Mouse (Mus musculus) urinary bladder, postnatal 36 days (tissue): Measurements from ENCODE around the gene Rpn1.
A peak's percentile ranks its signal among the peaks of the same experiment; 100 is the strongest.
"Not testable (repeated sequence)": the region's sequence is repeated elsewhere in the genome, so short reads cannot be mapped to it uniquely, and the experiment has no call there.

Source experiments
- DNase-seq, 2 experiments: peaks; one replicate each; pipeline ENCODE4 v3.0.0; 2022; ENCODE audit warnings: low spot score in 2 of 2, mixed read lengths in 1 of 2

Gene Rpn1

DNA sequence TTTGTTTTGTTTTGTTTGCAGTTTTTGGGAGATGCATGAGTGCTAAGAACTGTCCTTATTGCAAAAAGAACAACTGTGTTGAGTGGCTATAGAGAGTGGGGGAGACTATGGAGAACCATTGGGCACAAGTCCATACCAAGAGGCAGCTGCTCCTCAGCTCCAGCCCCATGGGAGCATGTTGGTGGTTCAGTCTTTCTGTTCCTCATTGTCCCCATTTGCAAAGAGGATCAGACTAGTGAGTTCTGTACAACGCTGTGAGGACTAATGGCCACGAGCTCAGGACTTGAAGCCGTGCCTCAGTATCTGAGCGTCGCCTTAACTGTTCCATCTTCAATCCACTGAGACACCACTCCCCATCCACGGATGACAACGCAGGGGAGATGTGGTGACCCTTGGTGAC lies 36.5 kb downstream of the Rpn1 start:
- DNase-seq, result no peak

DNA sequence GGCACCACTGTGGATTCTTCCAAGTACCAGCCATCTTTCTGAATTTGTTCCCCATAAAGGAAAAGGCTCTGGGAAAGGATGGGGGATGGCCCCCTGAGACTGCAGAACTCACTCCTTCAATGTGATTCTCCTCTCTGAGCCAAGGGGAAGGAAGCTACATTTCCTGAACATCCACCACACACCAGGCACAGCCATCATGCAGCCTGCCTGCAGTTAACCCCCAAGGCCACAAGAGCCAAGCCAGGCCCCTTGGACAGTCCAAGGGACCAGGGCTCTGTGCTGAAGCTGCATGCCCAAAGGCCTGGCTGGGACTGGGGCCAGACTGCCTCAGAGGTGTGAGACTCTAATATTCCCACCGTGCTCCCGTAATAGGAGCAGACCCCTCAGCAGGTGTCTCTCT lies 37.5 kb downstream of the Rpn1 start:
- no peak for DNase-seq

DNA sequence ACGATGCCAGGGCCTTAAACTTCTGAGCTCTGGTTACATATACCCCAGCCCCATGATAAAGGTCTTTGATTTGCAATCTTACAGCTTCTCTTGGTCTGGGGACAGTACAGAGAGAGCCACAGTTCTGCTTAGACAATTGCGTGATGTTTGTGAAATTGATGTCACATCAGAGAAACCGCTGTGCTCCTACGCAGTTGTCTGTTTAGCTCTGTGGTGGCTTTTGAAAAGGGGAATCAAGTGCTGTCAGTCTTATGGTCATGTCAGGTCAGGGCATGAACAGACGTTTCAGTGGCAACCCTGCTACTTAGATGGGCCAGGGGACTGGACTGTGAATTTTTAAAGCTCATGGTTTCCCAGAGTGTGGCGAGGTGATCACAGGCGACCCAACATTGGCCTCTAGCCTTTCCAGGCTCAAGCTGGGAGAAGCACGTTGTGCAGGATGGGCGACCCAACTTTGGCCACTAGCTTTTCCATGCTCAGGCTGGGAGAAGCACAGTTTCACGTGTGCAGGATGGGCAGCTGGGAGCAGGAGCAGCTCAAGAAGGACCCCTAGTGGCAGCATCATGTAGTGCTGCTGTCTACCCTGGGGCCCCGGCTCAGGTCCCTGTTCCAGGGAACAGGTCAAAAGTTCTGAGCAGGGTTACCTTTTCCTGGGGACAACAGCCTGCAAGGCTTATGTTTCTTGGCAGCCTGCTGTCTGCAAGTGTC lies 39.0 kb downstream of the Rpn1 start:
- peak in 1 of 2 experiments; percentile 12 for DNase-seq

DNA sequence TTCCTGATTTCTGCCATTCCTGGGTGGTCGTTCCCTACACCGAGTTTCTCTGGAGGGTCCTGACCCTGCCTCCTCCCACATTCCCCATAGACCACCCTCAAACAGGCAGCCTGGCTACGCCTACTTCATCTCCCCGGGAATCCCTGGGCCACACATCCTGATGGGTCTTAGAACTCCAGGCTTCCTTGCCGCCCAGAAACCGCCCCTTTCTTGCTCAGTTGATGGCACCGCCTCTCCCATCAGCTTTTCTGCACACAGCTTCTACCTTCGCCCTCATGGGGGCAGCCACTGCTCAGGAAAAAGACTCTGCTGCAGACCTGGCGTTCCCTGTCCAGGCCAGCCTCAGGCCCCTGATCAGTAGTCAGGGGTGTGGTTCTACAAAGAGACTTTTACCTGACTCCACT lies 39.6 kb downstream of the Rpn1 start:
- peak; percentile 64 to 74 for DNase-seq

DNA sequence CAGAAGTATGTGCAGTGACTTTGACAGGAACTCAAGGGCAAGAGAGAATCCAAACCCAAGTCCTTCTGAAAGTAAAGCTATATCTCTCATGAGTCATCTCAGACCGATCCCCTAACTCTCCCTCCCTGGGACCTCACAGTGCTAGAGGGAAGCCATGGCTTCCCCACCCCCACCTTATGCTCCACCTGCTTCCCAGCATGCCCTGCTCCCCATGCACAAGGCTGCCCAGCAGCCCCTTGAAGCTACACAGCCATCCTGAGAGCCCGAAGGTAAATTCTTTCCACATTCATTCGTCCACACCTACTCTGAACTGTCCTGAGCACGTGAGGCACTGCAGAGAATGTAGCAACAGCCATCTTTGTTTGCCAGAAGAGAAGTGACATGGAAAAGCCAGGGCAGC lies 40.3 kb downstream of the Rpn1 start:
- no peak for DNase-seq

DNA sequence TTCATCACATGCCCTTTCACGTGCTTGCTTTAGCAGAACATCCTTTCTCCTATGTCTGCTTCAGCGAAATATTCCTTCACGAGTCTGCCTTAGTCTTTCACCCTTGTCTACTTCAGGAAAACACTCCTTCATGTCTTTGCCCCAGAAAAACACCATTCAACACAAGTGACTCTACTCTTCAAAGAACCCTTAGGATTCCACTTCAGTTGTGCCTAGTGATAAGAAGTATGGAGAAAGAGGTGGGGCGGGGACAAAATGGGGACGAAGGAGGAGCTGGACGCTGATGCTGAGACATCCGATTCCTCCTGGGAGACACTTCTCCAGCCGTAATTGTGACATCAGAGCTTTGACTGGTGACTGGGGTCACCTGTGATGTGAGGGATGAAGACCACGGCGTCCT lies 41.5 kb downstream of the Rpn1 start:
- not testable (repeated sequence) for DNase-seq

DNA sequence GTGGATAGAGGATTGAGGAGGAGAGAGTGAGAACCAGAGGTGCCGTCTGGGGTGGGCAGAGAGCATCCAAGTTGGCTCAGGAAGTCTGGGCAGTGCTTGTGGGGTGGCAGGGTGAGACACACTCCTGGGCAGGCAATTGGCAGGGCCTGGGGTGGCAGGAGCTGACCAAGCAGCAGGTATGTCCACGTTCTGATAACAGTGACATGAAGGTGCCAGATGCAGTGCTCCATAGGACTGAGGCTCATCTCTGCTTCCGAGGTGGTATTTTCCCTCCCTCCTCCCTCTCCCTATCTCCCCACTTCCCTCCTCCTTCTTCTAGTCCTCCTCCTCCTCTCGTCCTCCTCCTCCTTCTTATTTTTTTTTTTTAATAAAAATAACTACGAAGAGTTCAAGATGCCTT lies 47.2 kb downstream of the Rpn1 start:
- no peak for DNase-seq

DNA sequence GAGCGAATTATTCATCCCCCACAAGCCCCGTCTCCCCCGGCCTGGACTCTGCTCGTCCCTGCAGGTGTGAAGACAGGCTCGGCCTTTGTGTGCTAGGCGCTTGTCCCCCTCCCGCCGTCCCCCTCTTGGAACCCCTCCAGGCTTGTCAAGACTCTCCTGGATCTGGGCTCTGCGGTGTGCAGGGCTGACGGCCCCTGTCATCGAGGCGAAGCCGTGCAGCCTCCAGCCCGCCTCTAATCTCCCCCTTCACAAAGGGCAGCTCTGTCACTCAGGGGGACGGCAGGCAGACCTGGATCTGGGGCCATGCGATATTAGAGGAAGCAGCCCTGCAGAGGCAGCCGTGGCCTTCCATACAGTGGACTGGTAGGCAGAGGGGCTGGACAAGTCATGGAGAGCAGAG lies 47.8 kb downstream of the Rpn1 start:
- no peak for DNase-seq

DNA sequence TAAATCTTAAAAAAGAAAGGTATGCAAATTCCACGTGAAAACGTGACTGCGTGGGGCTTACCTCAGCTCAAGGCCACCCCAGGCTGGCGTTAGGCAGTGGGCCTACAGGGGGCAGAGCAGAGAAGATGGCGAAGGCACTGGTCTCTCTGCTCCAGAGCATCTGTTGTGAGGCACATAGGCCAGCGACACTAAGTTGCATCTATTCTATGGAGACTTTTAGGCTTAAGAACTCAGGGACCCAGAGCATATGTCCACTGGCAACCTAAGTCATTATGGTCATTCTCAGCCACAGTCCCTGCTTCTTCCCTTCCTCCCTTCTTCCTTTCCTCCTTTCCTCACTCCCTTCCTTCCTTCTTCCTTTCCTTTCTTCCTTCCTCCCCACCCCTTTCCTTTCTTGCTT lies 48.8 kb downstream of the Rpn1 start:
- no peak for DNase-seq

DNA sequence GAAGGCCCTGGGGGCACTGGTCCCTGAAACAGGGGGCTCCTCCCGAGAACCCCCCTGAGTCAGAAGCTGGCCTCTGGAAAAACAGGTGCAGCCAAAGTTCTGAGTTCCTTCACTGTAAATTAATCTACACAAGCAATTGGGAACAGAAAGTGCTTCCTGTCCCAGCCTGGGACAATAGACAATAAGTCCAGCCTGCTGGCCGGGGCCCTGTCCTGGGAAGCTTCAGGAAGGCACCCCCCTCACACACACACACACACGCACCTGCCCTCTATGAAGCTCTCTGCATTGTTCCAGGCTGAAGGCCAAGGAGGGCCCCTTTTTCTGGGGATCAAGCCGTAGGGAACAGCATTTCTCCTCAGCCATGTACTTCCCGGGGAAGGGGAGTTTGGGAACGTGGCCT lies 49.6 kb downstream of the Rpn1 start:
- peak in 1 of 2 experiments; percentile 12 for DNase-seq

DNA sequence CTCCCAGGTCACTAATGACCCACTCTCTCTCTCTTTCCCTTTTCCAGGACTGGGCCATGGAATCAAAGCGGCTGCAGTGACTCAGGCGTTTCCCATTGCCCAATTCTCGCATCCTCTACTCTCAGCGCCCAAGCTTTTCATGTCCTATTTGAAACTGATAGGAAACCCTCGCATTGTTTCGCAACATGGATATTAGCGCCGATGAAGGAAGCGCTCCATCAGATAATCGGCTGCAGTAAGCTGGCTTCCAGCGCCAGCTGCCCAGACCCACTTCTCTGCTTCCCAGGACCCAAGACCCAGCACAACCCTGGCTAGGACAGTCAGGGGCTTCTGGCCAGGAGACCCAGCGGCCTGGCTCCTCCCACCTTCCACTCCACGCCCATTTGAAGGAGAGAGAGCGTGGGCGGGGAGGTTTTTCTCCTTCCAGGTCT lies 51.9 kb downstream of the Rpn1 start:
- peak in 1 of 2 experiments; percentile 31 for DNase-seq

DNA sequence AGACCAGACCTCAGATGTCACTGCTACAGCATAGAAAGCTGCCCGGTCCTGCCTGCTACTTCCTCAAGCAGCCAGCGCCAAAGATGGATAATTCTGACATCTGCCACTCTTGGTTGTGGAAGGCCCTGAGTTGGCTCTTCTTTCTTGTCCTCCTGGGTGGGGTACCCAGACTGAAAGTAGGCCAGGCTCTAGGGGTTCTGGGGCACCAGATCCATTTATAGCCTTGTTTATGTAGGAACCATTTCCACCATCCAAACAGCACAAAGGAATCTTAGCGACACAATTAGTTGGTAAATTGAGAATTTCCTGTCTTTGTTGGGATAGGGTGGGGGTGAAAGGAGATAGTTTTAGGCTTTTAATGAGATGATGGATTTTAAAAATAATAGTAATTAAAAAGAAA lies 54.2 kb downstream of the Rpn1 start:
- no peak for DNase-seq

DNA sequence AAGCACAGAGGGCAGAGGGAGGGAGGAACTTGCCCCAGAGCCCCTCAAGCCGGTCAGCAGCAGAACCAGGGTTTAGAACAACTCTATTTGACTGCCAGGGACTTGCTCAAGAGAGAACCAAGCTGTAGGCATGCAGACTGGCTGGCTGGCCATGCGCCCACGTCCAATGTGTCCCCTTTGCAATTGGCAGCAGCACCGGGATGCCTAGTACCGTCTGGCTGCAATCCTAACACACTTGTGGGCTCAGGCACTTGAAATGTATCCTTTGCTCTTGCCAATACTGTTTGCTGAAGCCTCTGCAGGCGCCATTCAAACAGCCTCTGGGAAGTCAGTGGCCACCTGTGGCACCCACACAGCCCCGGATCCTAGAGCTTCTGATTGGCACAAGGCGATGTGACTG lies 56.0 kb downstream of the Rpn1 start:
- DNase-seq, result peak in 1 of 2 experiments; percentile 59

DNA sequence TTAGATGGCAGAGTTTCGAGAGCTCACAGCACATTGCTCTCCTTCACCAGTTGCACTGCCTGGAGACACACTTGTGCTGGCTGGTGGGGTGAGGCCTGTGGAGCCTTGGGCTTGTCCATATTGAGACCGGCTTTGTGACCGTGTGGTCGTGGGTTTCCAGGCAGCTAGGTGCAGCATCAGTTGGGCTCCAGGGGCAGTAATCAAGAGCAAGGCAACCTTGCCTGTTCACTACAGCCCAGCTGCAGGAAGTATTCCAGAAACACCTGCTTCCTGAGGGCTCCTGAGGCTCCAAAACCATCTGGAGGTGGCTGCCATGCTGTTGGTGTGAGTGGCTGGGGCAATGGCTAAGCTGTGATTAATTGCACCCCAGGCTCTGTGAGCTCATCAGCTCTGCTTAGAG lies 61.5 kb downstream of the Rpn1 start:
- no peak for DNase-seq

DNA sequence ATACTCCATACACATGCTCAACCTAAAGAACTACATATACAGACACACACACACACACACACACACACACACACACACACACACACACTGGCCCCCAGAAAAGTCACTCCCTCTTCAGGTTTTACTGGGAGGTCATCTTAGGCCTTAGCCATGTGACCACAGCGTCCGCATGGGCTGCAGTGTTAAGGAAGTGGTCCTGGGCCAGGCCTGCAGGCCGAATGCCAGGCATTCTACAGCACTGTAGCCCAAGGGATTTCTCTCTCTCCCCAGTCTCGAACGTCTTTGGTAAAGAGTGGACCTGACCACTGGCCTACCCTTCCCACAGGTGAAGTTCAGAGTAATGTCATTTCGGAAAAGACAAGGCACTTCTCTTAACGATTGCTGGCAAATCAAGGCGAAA lies 62.3 kb downstream of the Rpn1 start:
- DNase-seq, result no peak

DNA sequence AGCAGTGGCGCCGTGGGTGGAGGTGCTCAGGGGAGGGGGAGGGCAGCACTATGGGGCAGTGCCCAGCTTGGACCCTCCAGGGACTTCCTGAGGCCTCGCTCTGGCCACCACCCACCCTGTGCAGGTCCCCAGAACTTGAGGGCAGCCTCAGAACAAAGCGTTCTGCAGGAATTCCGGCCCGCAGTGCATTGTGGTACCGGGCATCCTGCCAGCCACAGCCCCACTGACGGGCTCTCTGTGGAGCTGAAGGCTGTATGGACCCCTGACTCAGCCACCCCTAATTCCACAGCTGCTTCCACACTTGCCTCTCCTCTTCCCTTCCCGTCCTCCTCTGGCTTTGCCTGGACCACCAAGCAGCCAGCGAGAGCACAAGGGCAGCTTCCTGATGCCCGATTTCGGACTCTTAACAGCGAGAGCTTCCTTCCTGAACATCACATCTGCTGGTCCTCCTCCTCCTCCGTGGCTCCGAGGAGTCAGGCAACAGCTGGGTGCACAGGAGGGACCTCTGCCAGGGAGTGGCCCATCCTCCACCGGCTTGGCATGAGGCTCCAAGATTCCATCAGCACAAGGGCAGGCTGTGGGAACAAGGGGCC lies 63.2 kb downstream of the Rpn1 start:
- DNase-seq, result peak in 1 of 2 experiments; percentile 22

DNA sequence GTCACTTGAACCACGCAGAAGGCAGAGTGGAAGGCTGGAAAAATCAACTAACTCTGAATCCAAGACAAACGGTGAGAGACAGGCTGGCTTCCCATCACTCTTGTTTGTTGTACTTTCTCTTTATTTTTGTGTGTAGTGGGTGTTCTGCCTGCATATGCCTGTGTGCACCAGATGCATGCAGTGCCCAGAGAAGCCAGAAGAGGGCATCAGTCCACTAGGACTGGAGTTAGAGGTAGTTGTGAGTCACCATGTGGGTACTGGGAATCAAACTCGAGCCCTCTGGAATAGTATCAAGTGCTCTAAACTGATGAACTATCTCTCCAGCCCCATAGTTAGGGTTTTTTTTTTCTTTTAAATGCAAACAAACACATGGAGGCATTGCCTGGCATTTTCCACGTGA lies 67.1 kb downstream of the Rpn1 start:
- no peak for DNase-seq

DNA sequence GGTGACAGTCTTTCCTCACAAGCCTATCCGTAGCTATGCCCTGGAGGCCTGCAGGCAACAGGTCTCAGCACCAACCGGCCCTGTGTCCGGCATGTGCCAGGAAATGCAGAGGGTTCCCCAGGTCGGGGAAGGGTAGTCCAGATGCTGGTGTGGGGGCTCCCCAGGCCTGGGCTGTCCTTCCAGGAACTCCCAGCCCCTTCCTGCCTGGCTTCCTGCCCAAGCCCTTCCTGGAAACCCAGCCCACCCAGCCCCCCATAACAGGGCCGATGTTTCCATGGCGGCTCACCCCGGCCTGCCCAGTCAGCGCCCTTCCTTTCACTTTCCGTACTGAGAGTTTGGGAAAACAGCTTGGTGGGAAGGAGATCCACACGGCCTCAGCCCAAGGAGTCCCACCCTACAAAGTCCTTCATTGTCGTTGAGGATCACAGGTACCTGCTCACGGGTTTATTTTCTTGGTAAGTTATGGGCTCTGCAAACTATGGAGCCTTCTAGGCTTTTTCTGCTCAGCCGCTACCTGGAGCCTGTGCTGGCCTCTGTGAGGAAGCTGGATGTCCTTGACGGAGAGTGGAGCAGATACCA lies 67.9 kb downstream of the Rpn1 start:
- no peak for DNase-seq

DNA sequence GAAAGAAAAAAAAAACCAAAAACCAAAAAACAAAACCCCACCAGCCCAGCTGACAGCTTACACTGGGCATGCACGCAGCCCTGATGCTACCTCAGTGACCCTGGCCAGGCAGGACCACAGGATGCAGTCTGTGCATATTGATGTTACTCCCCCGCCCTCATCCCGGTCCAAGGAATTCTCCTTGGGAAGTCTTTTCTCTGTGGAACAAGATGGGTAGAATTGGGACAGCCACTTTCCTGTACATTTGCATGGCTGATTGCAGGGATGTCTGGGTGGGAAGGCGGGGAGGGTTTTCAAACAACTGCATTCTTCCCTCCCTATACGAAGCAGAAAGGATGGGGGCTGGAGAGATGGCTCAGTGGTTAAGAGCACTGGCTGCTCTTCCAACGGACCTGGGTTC lies 68.7 kb downstream of the Rpn1 start:
- DNase-seq, result no peak
